Mouse (Mus musculus) heart, adult 2 months (tissue): ENCODE results near the gene Ppm1n.

ENCODE experiments used
- EP300 ChIP-seq: fragments of 200-500 bp; IDR thresholded peaks from 2 replicates; pipeline ENCODE4 v1.6.1; 2011; ENCODE audit warnings: low read depth, low read length, control low read depth; ENCODE audit not compliant: insufficient read depth
- POLR2A ChIP-seq: fragments of 200-500 bp; IDR thresholded peaks from 2 replicates; pipeline ENCODE4 v1.6.1; 2011; ENCODE audit warnings: mild to moderate bottlenecking, low read depth, low read length, control low read depth; ENCODE audit not compliant: insufficient read depth

DNA sequence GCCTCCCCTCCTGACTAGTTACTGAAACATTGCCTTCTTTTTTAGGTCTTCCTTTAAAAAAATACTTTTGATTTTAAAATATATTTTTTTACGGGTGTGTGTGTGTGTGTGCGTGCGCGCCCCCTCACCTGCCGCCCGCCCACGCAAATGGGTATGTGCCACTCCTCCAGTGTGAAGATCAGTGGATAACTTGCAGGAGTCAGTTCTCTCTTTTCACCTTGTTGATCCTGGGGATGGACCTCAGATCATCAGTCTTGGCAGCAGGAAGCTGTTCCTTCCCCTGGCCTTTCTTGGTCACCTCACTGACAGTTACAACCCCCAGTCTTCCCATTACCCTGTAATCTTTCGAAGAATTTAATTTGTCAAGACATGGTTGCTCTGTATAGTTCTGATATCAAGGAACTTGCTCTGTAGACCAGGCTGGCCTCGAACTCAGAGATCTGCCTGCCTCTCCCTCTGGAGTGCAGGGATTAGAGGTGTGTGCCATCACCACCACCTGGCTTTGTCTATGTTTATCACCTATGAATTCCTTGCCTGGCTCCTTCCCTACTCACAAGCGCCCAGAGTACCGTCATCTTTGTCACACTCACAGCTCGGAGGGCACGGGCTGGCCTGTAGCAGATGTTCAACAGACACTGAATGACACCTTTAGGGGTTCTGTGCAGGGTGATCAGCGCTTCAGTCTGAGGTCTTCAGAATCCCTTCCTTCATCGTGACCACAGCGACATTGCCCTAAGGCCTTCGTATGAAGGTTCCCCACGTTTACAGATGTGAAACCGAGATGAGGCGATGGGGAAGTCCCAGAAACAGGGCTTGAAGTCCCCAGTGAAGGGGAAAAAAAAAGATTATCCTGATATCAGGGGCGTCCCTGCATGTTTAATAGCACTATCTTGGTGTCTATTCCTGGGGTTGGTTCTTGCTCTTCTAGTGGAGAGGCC, 45.7 kb upstream of the Ppm1n start:
- no peak for TF ChIP-seq EP300
- TF ChIP-seq POLR2A, result no peak
